Mouse (Mus musculus) cortical plate, adult 2 months (tissue): ENCODE data around the gene Lyrm9. TPM values are rescaled to one million over a fixed set of nuclear protein-coding genes. Genes with fewer than 3 reads are reported as not detected.

Experiments used
- H3K27ac ChIP-seq: fragments of 200-500 bp; 2 replicates; pipeline ENCODE4 v1.5.1; 2012; ENCODE audit warnings: low read length, control low read depth, inconsistent platforms; ENCODE audit not compliant: insufficient read depth
- H3K4me1 ChIP-seq: fragments of 200-500 bp; 2 replicates; pipeline ENCODE4 v1.6.1; 2011; ENCODE audit warnings: low read length; ENCODE audit not compliant: control insufficient read depth, insufficient read depth
- H3K4me3 ChIP-seq: fragments of 200-500 bp; 2 replicates; pipeline ENCODE4 v1.5.1; 2011; ENCODE audit warnings: mild to moderate bottlenecking, low read length, control low read depth; ENCODE audit not compliant: insufficient read depth
- CTCF ChIP-seq: fragments of 200-500 bp; IDR thresholded peaks from 2 replicates; pipeline ENCODE4 v1.5.1; 2011; ENCODE audit warnings: mild to moderate bottlenecking, control low read depth, low read length; ENCODE audit not compliant: insufficient read depth; ENCODE audit errors: extremely low read depth
- POLR2A ChIP-seq: fragments of 200-500 bp; IDR thresholded peaks from 2 replicates; pipeline ENCODE4 v1.6.1; 2011; ENCODE audit warnings: mild to moderate bottlenecking, low read length, control low read depth; ENCODE audit not compliant: insufficient read depth; ENCODE audit errors: extremely low read depth
- polyA plus RNA-seq: library from polyadenylated mRNA; depleted of rRNA; stranded (reverse); fragments of >200 nt; gene quantifications from 2 replicates; pipeline ENCODE4 v1.2.3, GENCODE M21; 2012

Lyrm9 gene
- polyA plus RNA-seq, 1 experiment = 20.5 TPM

DNA sequence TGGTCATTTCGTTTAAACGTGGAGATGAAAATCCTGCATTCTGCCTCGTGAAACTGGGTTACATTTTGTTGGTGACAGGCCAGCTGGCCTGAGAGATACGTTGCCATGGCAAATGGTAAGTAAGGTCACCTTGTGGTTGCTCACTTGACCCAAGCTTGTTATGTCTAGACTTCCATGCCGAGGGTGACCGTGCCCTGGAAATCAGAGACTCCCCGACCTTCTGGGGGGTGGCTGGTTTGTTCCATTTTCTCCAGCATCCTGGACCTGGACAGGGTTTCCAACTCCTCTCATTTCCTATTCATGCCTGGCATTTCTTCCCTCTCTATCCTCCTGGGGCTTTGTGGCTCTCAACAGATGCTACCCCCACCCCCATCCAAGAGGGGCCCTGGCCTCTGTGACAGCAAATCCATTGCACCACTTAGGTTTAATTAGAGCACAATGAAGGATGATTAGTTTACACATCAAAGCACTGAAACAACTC is 11.9 kb upstream of the Lyrm9 start:
- no peak for TF ChIP-seq POLR2A
- no peak for TF ChIP-seq CTCF
- Histone ChIP-seq H3K27ac (no peak overlapping the region), H3K4me3 (no peak overlapping the region), H3K4me1 (no peaks in the 10 kb centered on the region)

DNA sequence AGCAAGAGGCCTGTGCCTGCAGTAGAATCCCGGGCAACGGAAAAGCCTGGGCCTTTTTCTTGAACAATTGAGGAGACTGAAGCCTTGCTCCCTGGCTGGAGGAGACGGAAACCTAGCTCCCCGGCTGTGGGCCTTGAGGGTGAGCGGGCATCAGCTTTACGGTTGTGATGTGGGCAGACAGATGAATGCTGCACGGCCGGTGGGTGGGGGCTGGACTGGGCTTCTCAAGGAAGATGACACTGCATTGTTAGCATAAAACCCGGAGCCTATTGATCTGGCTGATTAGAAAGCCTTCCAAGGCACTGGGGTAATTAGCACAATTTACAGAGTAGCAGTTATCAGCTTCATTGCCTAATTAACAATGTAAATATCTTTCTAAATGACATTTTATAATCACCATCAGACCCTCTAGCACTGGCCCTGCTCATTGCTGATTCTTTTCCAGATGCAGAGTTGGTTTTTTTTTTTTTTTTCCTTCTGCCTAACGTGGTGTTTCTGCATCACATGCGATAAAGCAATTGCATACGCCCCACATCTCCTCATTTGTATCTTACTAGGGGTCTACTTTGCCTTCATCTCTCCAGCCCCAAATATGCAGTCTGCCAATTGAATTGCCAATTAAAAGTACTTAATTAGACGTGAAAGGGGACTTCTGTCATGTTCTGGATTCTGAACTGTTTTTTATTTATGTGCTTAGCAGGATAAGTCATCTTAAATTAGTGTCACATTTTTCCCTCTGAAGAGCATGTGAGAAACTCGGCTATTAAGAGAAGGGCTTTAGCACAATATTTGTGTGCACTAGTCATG is 10.2 kb upstream of the Lyrm9 start:
- H3K4me1 ChIP-seq = 0 out of 2 replicates have a peak, but pooled peaks cover 2% of the 10 kb centered on the region
- TF ChIP-seq POLR2A (no peak), CTCF (no peak)
- H3K27ac ChIP-seq = no peak overlapping the region

DNA sequence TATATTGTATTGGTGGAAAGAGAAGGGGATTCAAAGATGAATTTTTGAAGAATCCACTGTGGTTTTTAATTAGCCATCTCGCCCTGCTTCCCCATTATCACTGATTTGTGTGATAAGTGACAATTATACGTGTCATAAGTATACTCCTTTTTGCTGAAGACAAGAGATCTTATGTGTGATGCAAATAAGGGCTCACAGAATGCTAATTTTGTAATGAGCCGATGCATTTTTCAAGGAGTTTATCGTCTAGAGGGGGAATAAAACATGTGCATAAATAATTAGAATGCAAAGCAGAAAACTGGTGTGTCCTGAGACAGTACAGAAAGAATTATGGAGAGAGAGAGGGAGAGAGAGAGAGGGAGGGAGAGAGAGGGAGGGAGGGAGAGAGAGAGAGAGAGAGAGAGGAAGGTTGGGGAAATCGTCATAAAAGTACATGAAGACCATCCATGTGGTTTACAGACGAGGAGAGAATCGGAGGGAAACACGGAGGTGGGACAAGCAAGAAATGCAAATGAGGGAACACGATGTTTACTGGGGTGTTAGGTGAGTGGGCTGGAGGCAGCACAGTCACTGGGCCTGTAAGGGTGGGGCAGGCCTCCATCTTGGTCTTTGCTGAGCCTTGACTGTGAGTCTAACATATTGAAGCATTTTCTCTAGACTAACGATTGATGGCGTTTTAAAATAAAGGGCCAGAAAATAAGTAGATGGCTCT is 8.9 kb upstream of the Lyrm9 start:
- Histone ChIP-seq H3K4me1 (0 out of 2 replicates have a peak, but pooled peaks cover 2% of the 10 kb centered on the region), H3K4me3 (no peak overlapping the region), H3K27ac (no peak overlapping the region)
- TF ChIP-seq POLR2A = no peak

More for the DNA sequence above, 10.2 kb upstream of the Lyrm9 start:
- H3K4me3 ChIP-seq = no peak overlapping the region

DNA sequence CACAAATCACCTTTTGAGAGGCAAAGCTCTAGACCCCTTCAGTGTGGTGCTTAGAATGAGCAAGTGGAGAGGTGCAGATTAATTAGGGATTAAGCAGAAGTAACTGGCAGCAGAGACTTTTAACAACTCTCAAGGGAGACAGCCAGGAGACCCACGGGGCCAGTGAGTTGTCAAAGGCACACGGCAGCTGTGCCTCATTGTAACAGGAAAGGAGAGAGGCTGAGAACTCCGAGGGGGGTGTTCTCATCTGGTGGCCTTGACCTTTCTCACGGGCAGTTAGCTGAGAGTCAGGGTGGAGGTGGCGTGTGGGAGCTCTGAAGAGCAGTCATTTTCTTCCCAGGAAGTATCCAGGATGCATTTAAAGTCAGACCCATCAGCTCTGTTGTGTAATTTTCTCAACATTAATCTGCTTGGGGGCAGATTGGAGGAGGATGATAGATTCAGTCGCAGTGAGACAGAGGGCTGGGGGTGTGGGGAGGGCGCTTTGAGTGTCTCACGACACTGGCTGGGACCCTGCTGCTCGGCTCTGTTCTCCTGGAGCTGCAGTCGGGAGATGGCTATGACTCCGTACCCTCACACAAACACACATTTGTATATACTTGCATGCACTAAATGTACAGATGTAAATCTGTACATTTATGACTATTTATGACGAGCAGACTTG is 5.9 kb upstream of the Lyrm9 start:
- Histone ChIP-seq H3K4me1 (0 out of 2 replicates have a peak, but pooled peaks cover 2% of the 10 kb centered on the region), H3K27ac (no peak overlapping the region), H3K4me3 (no peak overlapping the region)
- TF ChIP-seq POLR2A (no peak), CTCF (no peak)

DNA sequence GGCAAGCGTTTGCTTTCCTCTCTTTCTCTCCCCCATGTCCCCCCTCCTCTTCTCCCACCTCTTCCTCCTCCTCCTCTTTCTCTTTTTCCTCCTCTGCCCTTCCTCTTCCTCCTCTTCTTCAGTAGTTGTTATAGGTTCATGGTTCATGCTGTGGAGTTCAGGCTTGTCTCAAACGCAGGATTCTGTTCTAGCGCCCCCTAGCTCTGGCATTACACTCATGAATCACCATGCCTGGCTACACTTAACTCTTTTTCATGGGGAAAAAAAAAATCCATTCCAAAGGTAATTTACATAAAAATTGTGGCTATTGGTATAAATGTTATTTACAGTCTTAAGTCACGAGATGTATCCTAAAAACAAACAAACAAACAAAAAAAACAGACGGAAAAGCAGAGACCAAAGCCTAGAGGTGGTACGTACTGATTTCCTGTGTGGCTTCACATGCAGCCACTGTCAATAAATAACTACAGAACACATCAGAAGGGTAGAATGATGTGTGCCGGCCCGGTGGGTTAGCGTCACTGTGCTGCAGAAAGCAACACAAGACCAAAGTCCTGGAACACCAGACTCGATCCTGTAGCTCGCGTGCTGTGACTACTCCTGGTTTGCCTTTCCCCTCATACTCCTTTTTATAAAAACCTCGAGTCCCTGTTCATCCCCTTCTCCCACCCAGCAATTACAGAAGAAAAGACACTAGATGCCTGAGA is 3.4 kb upstream of the Lyrm9 start:
- H3K4me3 ChIP-seq = no peak overlapping the region
- TF ChIP-seq CTCF (peak; percentile 54), POLR2A (no peak)
- H3K27ac ChIP-seq = no peak overlapping the region
- H3K4me1 ChIP-seq = peaks cover 2% of the 10 kb centered on the region; the same call in 1 of the 2 replicates

DNA sequence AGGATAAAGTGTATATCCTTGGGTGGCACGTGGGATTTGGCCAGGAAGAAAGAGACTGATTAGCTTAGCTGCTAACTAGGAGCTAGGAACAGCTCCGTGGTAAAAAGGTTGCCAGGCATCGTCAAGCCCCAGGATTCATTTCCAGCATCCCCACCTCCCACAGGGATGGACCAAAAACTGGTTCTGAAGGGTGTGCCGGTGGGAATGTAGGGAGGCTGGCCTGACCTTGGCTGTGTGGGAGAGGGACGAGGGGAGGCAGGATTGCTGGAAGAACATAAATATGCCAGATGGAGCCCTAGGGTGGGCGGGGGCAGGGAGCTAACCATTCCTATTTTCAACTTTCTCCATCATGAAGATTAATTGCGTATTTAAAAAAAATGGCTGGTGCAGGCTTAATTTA is 1.2 kb downstream of the Lyrm9 start:
- Histone ChIP-seq H3K27ac (peak overlapping the region; percentile 51; the same call in 1 of the 2 replicates), H3K4me1 (peaks cover 13% of the 10 kb centered on the region), H3K4me3 (peak overlapping the region; percentile 11; the same call in 1 of the 2 replicates)
- TF ChIP-seq POLR2A = no peak
- no peak for TF ChIP-seq CTCF

DNA sequence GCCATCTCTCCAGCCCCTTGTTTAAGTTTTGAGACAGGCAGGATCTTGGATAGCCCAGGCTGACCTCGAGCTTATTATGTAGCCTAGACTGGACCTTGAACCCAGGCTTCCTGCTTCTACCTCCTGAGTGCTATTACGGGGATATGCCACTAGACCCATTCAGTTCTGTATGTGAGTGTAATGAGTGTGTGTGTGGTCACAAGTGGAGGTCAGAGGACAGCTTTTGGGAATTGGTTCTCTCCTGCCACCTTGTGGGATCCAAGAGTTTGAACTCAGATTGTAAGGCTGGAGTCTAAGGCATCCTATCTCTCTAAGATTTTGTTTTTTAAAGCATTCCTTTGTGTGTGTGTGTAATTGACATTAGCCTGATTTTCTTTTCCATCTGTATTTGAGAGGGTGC is 2.0 kb downstream of the Lyrm9 start:
- Histone ChIP-seq H3K4me1 (peaks cover 13% of the 10 kb centered on the region), H3K4me3 (no peak overlapping the region), H3K27ac (no peak overlapping the region)
- no peak for TF ChIP-seq POLR2A
- peak; percentile 48 for TF ChIP-seq CTCF

DNA sequence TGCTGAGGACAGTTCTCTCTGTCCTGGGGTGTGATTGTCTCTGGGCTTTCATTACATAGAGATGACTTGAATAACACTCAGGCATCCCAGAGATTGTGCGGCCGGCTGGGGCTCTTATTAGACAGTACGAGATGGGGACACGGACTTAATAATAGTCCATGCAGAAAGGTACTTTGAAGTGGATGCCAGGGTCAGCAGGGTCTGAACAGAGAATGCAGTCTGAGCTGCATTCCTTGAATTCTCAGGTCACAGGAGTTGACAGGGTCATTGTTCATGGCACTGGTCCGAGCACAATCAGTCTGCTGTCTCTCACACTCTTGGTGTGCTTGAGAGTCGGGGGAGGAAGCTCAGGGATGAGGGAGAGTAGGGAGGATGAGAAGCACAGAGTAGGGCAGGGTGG is 3.0 kb downstream of the Lyrm9 start:
- Histone ChIP-seq H3K4me3 (no peak overlapping the region), H3K27ac (no peak overlapping the region), H3K4me1 (peaks cover 13% of the 10 kb centered on the region)
- TF ChIP-seq CTCF (no peak), POLR2A (no peak)

DNA sequence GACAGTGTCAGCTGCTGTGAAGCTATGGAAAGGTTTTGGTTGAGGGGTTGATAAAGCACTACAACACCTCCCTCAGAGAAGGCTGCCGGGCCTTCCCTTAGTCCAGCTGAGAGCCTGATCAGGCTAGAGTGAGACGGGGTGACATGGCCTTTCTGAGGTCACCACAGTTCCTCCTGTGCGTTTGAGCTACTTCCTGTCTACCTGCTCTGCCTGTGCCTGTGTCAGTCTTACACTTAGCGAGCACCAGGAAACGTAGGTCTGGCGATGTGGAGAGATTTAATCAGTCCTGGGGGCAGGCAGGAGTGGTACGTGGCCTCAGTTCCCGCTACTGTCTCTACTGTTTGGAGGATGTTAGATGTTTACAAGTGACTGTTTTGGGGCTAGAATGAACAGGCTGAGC is 3.8 kb downstream of the Lyrm9 start:
- peaks cover 13% of the 10 kb centered on the region for H3K4me1 ChIP-seq
- no peak overlapping the region for H3K4me3 ChIP-seq
- peak overlapping the region; percentile 84 for H3K27ac ChIP-seq
- no peak for TF ChIP-seq POLR2A
- TF ChIP-seq CTCF = no peak
